Mouse (Mus musculus): Measurements from ENCODE around the gene Kcnj10.

GRCm38 (mm10) chr1:172292880-172293279, 48.1 kb upstream of the Kcnj10 start:
- TF ChIP-seq CTCF (IDR thresholded peaks at IDR 0.05), result no peak
- 0 out of 2 replicates have a peak, but pooled peaks have one; percentile 18 for TF ChIP-seq POLR2A (IDR thresholded peaks at IDR 0.05; ENCODE audit: insufficient read depth, low read depth, low read length)

Data from heart, adult 2 months (tissue).